Comparison of ENCODE assay signal across 14 mouse cellular contexts in genomic region chr17:83179151-83179531, GRCm38 (mm10). TPM values are rescaled to one million over a fixed set of nuclear protein-coding genes. Genes with fewer than 3 reads are reported as not detected.
DNase-seq lines count a peak whose midpoint lies in the region; ATAC-seq and TF ChIP-seq lines count a peak whose summit lies in the region.
"Had no signal": no experiment of that assay in that cellular context is flagged by ENCODE, and none has a peak within 500 bp of the region (broad histone marks: within the 10 kb centered on the region; RNA-seq: fewer than 3 reads in every experiment).

No protein-coding gene starts in this region.

- H3K4me1 ChIP-seq in intestine, embryonic 15.5 days (replicated peaks): peaks cover 3% of the 10 kb centered on the region; the same call in 1 of the 2 replicates
- H3K4me1 ChIP-seq in intestine, postnatal 0 days (replicated peaks; ENCODE audit: control insufficient read depth, insufficient read depth, low read length): no peaks in the 10 kb centered on the region
- peaks cover 14% of the 10 kb centered on the region; the same call in 1 of the 2 replicates for H3K4me1 ChIP-seq in neural tube, embryonic 15.5 days
- peaks cover 34% of the 10 kb centered on the region for H3K4me1 ChIP-seq in neural tube, embryonic 13.5 days (replicated peaks)
- H3K4me1 ChIP-seq: embryonic facial prominence, embryonic 15.5 days; heart, embryonic 15.5 days had no signal

- H3K27me3 ChIP-seq in intestine, embryonic 15.5 days (replicated peaks): no peaks in the 10 kb centered on the region
- H3K27me3 ChIP-seq in intestine, postnatal 0 days (replicated peaks; ENCODE audit: control insufficient read depth, insufficient read depth, low read length): no peaks in the 10 kb centered on the region
- no peaks in the 10 kb centered on the region for H3K27me3 ChIP-seq in neural tube, embryonic 15.5 days (replicated peaks)
- peaks cover 15% of the 10 kb centered on the region for H3K27me3 ChIP-seq in neural tube, embryonic 13.5 days
- H3K27me3 ChIP-seq: heart, embryonic 15.5 days had no signal

- H3K9me3 ChIP-seq in intestine, embryonic 15.5 days: no peaks in the 10 kb centered on the region
- no peaks in the 10 kb centered on the region for H3K9me3 ChIP-seq in intestine, postnatal 0 days (ENCODE audit: control insufficient read depth)
- H3K9me3 ChIP-seq in neural tube, embryonic 15.5 days (replicated peaks): no peaks in the 10 kb centered on the region
- no peaks in the 10 kb centered on the region for H3K9me3 ChIP-seq in neural tube, embryonic 13.5 days
- H3K9me3 ChIP-seq: embryonic facial prominence, embryonic 15.5 days; heart, embryonic 15.5 days had no signal

- H3K36me3 ChIP-seq in intestine, embryonic 15.5 days: no peaks in the 10 kb centered on the region
- no peaks in the 10 kb centered on the region for H3K36me3 ChIP-seq in intestine, postnatal 0 days (ENCODE audit: control insufficient read depth, insufficient read depth)
- no peaks in the 10 kb centered on the region for H3K36me3 ChIP-seq in neural tube, embryonic 15.5 days
- H3K36me3 ChIP-seq in neural tube, embryonic 13.5 days: no peaks in the 10 kb centered on the region
- H3K36me3 ChIP-seq: embryonic facial prominence, embryonic 15.5 days; heart, embryonic 15.5 days had no signal

- H3K9ac ChIP-seq in intestine, embryonic 15.5 days: no peak overlapping the region
- H3K9ac ChIP-seq in intestine, postnatal 0 days (ENCODE audit: low read depth, low read length): no peak overlapping the region
- no peak overlapping the region for H3K9ac ChIP-seq in neural tube, embryonic 15.5 days (replicated peaks)
- no peak overlapping the region for H3K9ac ChIP-seq in neural tube, embryonic 13.5 days
- H3K9ac ChIP-seq: embryonic facial prominence, embryonic 15.5 days; forebrain, postnatal 0 days; heart, embryonic 15.5 days had no signal

- no peak overlapping the region for H3K4me2 ChIP-seq in intestine, embryonic 15.5 days (replicated peaks)
- H3K4me2 ChIP-seq in intestine, postnatal 0 days (replicated peaks; ENCODE audit: low read depth): no peak overlapping the region
- H3K4me2 ChIP-seq in neural tube, embryonic 15.5 days: no peak overlapping the region
- no peak overlapping the region for H3K4me2 ChIP-seq in neural tube, embryonic 13.5 days
- H3K4me2 ChIP-seq: embryonic facial prominence, embryonic 15.5 days; heart, embryonic 15.5 days had no signal

- DNase-seq in neural tube, embryonic 10.5 days (ENCODE audit: extremely low spot score, low spot score): peak; percentile 66
- DNase-seq in hindlimb bud, embryonic 11.5 days (ENCODE audit: extremely low spot score, low read depth, low spot score): peak; percentile 93
- no peak for DNase-seq in cerebellum, adult 9-10 months
- no peak for DNase-seq in spleen, adult 18-20 months
- DNase-seq: cerebellum, adult 11-12 months; forebrain, postnatal 0 days; liver had no signal

- WGBS in intestine, embryonic 15.5 days: 56% methylated on average over 6 of the region's 6 CpGs
- 61% methylated on average over 6 of the region's 6 CpGs for WGBS in intestine, postnatal 0 days
- WGBS in neural tube, embryonic 15.5 days: 23% methylated on average over 6 of the region's 6 CpGs
- WGBS in neural tube, embryonic 13.5 days: 12% methylated on average over 6 of the region's 6 CpGs

- no peak overlapping the region for H3K4me3 ChIP-seq in intestine, embryonic 15.5 days (replicated peaks)
- no peak overlapping the region for H3K4me3 ChIP-seq in intestine, postnatal 0 days (ENCODE audit: low read depth, low read length)
- no peak overlapping the region for H3K4me3 ChIP-seq in neural tube, embryonic 15.5 days (replicated peaks)
- H3K4me3 ChIP-seq in neural tube, embryonic 13.5 days: no peak overlapping the region
- H3K4me3 ChIP-seq: embryonic facial prominence, embryonic 15.5 days; heart, embryonic 15.5 days had no signal

- no peak overlapping the region for H3K27ac ChIP-seq in intestine, embryonic 15.5 days
- H3K27ac ChIP-seq in intestine, postnatal 0 days (ENCODE audit: low read depth, low read length): no peak overlapping the region
- no peak overlapping the region for H3K27ac ChIP-seq in neural tube, embryonic 15.5 days (replicated peaks)
- H3K27ac ChIP-seq in neural tube, embryonic 13.5 days (replicated peaks): 0 out of 2 replicates have a peak overlapping the region, but pooled peaks have one; percentile 9
- H3K27ac ChIP-seq: embryonic facial prominence, embryonic 15.5 days; heart, embryonic 15.5 days had no signal

- no peak for TF ChIP-seq CTCF in intestine, postnatal 0 days (IDR thresholded peaks at IDR 0.05; ENCODE audit: low read depth)

- 0 out of 2 replicates have a peak, but pooled peaks have one; percentile 23 for ATAC-seq in intestine, embryonic 15.5 days
- no peak for ATAC-seq in intestine, postnatal 0 days
- ATAC-seq in neural tube, embryonic 15.5 days (ENCODE audit: low FRiP score): no peak
- ATAC-seq in neural tube, embryonic 13.5 days (ENCODE audit: low read depth): 0 out of 2 replicates have a peak, but pooled peaks have one; percentile 40
- ATAC-seq: activated CD4-positive, CD25-positive, alpha-beta regulatory T cell, adult 4 months; forebrain, postnatal 0 days had no signal

RNA-seq across cellular contexts. Expression of gene Pkdcc, which starts 36.0 kb away (rescaled TPM):
- polyA plus RNA-seq in intestine, embryonic 15.5 days (2015; fragmentation: Nextera tagmentation; extraction: Ambion mirVana): 26.9 and 28.4 TPM in 2 replicates
- 15.8 and 17.5 TPM in 2 replicates for polyA plus RNA-seq in intestine, postnatal 0 days (2015; fragmentation: Nextera tagmentation; extraction: Ambion mirVana)
- polyA plus RNA-seq in neural tube, embryonic 15.5 days (2015; fragmentation: Nextera tagmentation; extraction: Ambion mirVana): 4.5 and 9.7 TPM in 2 replicates
- 4.2 and 6.1 TPM in 2 replicates for polyA plus RNA-seq in neural tube, embryonic 13.5 days (2015; fragmentation: Nextera tagmentation; extraction: Ambion mirVana)

Comparison
In these comparisons a context has a peak if more than half of its experiments do, and no peak if none do; other contexts are left out.
1. ATAC-seq: peak in intestine, embryonic 15.5 days (single experiment) and neural tube, embryonic 13.5 days (single experiment); none in intestine, postnatal 0 days (single experiment) and neural tube, embryonic 15.5 days (single experiment).
2. DNase-seq: peak in neural tube, embryonic 10.5 days (single experiment) and hindlimb bud, embryonic 11.5 days (single experiment); none in cerebellum, adult 9-10 months (single experiment) and spleen, adult 18-20 months (0 of 2).